Mouse (Mus musculus) lung, embryonic 16.5 days (tissue): ENCODE data around the gene Parp3. TPM values are rescaled to one million over a fixed set of nuclear protein-coding genes. Genes with fewer than 3 reads are reported as not detected.

Experiments
- ATAC-seq: fragments of 200-750 bp; cut with Nextera tagmentation; 2 replicates; pipeline ENCODE4 v1.8.0; 2017; ENCODE audit warnings: low read depth, mild to moderate bottlenecking, moderate library complexity
- H3K27ac ChIP-seq: fragments of 300-500 bp; sonication (generic); 2 replicates; pipeline ENCODE4 v1.5.1; 2014; ENCODE audit warnings: mild to moderate bottlenecking, control low read depth, low read length
- H3K27me3 ChIP-seq: fragments of 300-500 bp; sonication (generic); 2 replicates; pipeline ENCODE4 v1.6.1; 2014; ENCODE audit warnings: low read depth, low read length, mixed read lengths; ENCODE audit not compliant: control insufficient read depth, insufficient read depth
- H3K36me3 ChIP-seq: fragments of 300-500 bp; sonication (generic); 2 replicates; pipeline ENCODE4 v1.6.1; 2014; ENCODE audit warnings: low read length; ENCODE audit not compliant: control insufficient read depth, insufficient read depth
- H3K4me1 ChIP-seq: fragments of 300-500 bp; sonication (generic); replicated peaks from 2 replicates; pipeline ENCODE4 v1.6.1; 2014; ENCODE audit warnings: low read length, mixed read lengths; ENCODE audit not compliant: control insufficient read depth, insufficient read depth
- H3K4me2 ChIP-seq: fragments of 300-500 bp; sonication (generic); 2 replicates; pipeline ENCODE4 v1.6.1; 2014; ENCODE audit warnings: low read depth, low read length, control low read depth
- H3K4me3 ChIP-seq: fragments of 300-500 bp; sonication (generic); 2 replicates; pipeline ENCODE4 v1.5.1; 2014; ENCODE audit warnings: mild to moderate bottlenecking, low read length, control low read depth
- H3K9ac ChIP-seq: fragments of 300-500 bp; sonication (generic); 2 replicates; pipeline ENCODE4 v1.6.1; 2014; ENCODE audit warnings: low read length, control low read depth
- H3K9me3 ChIP-seq: fragments of 300-500 bp; sonication (generic); 2 replicates; pipeline ENCODE4 v1.6.1; 2016; ENCODE audit warnings: low read length; ENCODE audit not compliant: control insufficient read depth
- WGBS: fragments of 180-500 bp; shearing (Covaris S2); extraction: QIAGEN DNeasy Blood & Tissue Kit; methylation state at CpG from one replicate; pipeline ENCODE4 v1.1.7; 2014; 5-methylcytosine and 5-hydroxymethylcytosine counted together
- polyA plus RNA-seq: library from polyadenylated mRNA; unstranded; fragments of >200 nt; fragmentation: Nextera tagmentation; extraction: Ambion mirVana; gene quantifications from 2 replicates; pipeline ENCODE4 v1.2.1, GENCODE M21; 2015

Gene Parp3
- polyA plus RNA-seq, 1 experiment from 2014 or later = 4.7 TPM

DNA sequence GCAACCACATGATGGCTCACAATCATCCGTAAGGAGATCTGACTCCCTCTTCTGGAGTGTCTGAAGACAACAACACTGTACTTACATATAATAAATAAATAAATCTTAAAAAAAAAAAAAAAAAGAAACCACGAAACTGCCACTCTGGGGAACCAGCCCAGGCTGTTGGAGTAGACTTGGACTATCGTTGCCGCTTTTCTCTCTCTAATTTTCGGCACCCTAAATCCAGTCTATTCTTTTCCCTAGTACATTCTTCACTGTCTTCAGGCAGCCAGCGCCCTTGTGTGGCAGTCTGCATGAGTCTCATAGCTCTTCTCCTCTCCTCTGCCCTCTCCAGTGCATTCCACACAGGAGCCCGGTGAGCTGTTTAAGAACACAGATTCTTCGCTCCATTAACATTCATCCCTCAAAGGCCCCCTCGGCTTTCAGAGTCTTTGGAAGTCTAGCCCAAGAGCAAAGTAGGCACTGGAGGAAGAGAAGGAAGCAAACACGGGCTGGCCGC lies 48.0 kb downstream of the Parp3 start:
- Histone ChIP-seq H3K4me3 (peak overlapping the region; percentile 64), H3K4me1 (peaks cover 4% of the 10 kb centered on the region), H3K4me2 (peak overlapping the region; percentile 70), H3K9me3 (no peaks in the 10 kb centered on the region), H3K27ac (peak overlapping the region; percentile 96), H3K27me3 (no peaks in the 10 kb centered on the region), H3K36me3 (peaks cover 18% of the 10 kb centered on the region), H3K9ac (peak overlapping the region; percentile 79)
- peak; percentile 62 for ATAC-seq
- WGBS = 4% methylated on average over 11 of the region's 11 CpGs

DNA sequence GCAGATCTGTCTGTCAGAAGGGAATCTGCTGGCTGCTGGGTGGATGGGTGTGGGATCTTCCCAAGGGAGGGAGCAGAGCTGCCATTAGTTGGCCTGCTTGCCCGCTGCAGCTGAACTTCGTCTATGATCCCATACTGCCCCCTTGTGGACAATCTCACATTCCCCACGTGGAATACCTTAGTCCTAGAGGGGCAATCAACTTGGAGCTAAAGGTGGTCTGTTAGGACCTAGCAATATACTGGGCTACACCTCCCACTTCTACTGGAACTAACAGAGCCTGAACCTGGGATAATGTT lies 54.9 kb downstream of the Parp3 start:
- Histone ChIP-seq H3K9me3 (no peaks in the 10 kb centered on the region), H3K9ac (peak overlapping the region; percentile 27), H3K4me1 (peaks cover 27% of the 10 kb centered on the region), H3K27ac (no peak overlapping the region), H3K36me3 (no peaks in the 10 kb centered on the region), H3K4me2 (peak overlapping the region; percentile 32), H3K27me3 (no peaks in the 10 kb centered on the region), H3K4me3 (no peak overlapping the region)
- WGBS = 0% methylated on average over 3 of the region's 3 CpGs
- peak; percentile 84 for ATAC-seq

DNA sequence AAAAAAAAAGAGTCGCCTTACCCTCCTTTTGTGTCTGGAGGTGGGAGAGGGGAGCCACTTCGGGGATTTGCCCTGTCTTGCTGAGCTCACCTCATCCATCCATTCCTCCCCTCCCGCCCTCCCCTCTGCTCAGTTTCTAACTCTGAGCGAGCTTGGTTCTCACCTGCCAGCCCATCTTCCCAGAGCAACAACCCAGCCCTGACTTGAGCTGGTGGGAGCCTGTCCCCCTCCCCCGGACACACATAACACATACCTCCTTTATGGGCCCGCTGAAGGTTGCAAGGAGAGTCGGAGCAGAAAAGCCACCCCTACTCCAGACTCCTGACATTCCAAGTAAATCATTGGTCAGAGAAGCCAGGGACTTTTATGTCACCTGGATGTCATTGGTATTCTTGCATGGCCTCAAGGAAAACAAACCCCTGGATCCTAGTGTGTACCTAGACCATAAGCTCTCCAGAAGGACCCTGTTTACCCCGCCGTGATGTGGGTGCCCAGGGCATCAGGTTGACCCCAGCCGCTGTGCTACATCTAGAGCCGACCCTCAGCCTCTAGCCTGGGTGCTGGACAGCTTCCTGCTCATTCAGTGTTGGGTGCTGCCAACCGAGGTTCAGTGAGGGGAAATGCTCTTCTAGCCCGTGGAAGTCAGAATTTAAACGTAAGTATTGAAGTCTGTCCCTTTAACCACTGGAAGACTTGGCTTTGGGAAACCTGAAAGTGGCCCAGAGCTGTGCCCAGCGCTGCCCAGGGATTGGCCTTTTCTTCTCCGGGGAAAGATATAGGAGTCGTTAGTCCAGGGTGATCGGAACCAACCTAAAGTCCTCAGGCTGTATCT lies 55.5 kb downstream of the Parp3 start:
- Histone ChIP-seq H3K27me3 (no peaks in the 10 kb centered on the region), H3K9me3 (no peaks in the 10 kb centered on the region), H3K36me3 (no peaks in the 10 kb centered on the region), H3K4me3 (no peak overlapping the region), H3K4me2 (peak overlapping the region; percentile 32), H3K27ac (no peak overlapping the region), H3K9ac (peak overlapping the region; percentile 27), H3K4me1 (peaks cover 27% of the 10 kb centered on the region)
- peak; percentile 20 for ATAC-seq
- WGBS = 15% methylated on average over 18 of the region's 18 CpGs

DNA sequence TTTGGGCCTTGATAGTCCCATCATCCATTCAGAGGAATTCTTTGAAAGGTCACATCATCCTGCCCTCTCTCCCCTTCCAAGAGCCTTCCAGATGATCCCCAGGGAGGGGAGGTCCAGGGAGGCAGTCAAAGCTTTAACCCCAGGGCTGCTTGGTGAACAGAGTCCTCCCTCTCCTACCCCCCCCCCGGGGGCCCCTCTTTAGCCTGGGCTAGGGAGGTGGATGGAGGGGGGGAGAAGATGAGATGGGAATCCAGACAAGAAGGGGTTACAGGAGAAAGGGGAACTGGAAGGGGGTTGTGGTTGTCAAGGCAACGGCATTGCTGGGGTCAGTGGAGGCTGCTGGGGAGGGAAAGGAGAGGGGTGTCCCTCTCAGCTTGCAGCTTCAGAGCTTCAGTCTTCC lies 56.1 kb downstream of the Parp3 start:
- Histone ChIP-seq H3K9ac (no peak overlapping the region), H3K4me3 (no peak overlapping the region), H3K36me3 (no peaks in the 10 kb centered on the region), H3K27me3 (no peaks in the 10 kb centered on the region), H3K27ac (no peak overlapping the region), H3K4me1 (peaks cover 27% of the 10 kb centered on the region), H3K4me2 (no peak overlapping the region), H3K9me3 (no peaks in the 10 kb centered on the region)
- WGBS = 0% methylated on average over 2 of the region's 2 CpGs
- ATAC-seq = no peak

Other genes with a start within 250 kb of the Parp3 start
- gene Alas1, start 228.3 kb downstream of the Parp3 start, polyA plus RNA-seq = 139 and 145 TPM in 2 replicates
- 32.3 and 32.4 TPM in 2 replicates for gene Poc1a, start 195.9 kb downstream of the Parp3 start, polyA plus RNA-seq
- 12.9 and 13.7 TPM in 2 replicates for gene Dusp7, start 108.3 kb downstream of the Parp3 start, polyA plus RNA-seq
- gene Rpl29, start 47.5 kb downstream of the Parp3 start, polyA plus RNA-seq = 951 and 977 TPM in 2 replicates
- 25.0 and 29.7 TPM in 2 replicates for gene Acy1, start 38.6 kb downstream of the Parp3 start, polyA plus RNA-seq
- 18.0 and 21.8 TPM in 2 replicates for gene Abhd14b, start 29.5 kb downstream of the Parp3 start, polyA plus RNA-seq
- gene Abhd14a, start 29.3 kb downstream of the Parp3 start, polyA plus RNA-seq = 52.8 and 56.0 TPM in 2 replicates
- 58.6 and 60.7 TPM in 2 replicates for gene Pcbp4, start 23.7 kb downstream of the Parp3 start, polyA plus RNA-seq
- 0.18 TPM in 2 replicates for gene Gpr62, start 11.0 kb downstream of the Parp3 start, polyA plus RNA-seq
- 39.4 and 39.8 TPM in 2 replicates for gene Rrp9, start 986 bp downstream of the Parp3 start, polyA plus RNA-seq
- not detected in 2 replicates for gene Iqcf1, start 23.0 kb upstream of the Parp3 start, polyA plus RNA-seq
- not detected in 2 replicates for gene Iqcf5, start 37.6 kb upstream of the Parp3 start, polyA plus RNA-seq
- not detected in 2 replicates for gene Iqcf3, start 84.7 kb upstream of the Parp3 start, polyA plus RNA-seq
- not detected in 2 replicates for gene Iqcf4, start 94.0 kb upstream of the Parp3 start, polyA plus RNA-seq
- gene Iqcf6, start 149.6 kb upstream of the Parp3 start, polyA plus RNA-seq = not detected in 2 replicates
- gene Grm2, start 179.1 kb upstream of the Parp3 start, polyA plus RNA-seq = not detected in 2 replicates
- 53.4 and 54.5 TPM in 2 replicates for gene Tex264, start 209.0 kb upstream of the Parp3 start, polyA plus RNA-seq